Mouse (Mus musculus) lung, postnatal 4 days (tissue): ENCODE measurements at regions not wholly inside any gene's neighbourhood (a gene's known extent, or its start where the extent isn't known, plus 50 kb on each side); places are given as distances from the start of the nearest gene placed in this dataset.

ENCODE experiments used
- DNase-seq, 2 experiments: peaks; one replicate each; pipeline ENCODE4 v3.0.0; 2021

- DNase-seq = peak in 1 of 2 experiments; percentile 56
Observed at GRCm38 (mm10) chr19:36178828-36179251, 58.9 kb upstream of the Ankrd1 start.

GRCm38 (mm10) chr19:36180329-36180728 is 60.4 kb upstream of the Ankrd1 start:
- DNase-seq = no peak

GRCm38 (mm10) chr19:36181535-36181934 is 61.6 kb upstream of the Ankrd1 start:
- no peak for DNase-seq

DNA sequence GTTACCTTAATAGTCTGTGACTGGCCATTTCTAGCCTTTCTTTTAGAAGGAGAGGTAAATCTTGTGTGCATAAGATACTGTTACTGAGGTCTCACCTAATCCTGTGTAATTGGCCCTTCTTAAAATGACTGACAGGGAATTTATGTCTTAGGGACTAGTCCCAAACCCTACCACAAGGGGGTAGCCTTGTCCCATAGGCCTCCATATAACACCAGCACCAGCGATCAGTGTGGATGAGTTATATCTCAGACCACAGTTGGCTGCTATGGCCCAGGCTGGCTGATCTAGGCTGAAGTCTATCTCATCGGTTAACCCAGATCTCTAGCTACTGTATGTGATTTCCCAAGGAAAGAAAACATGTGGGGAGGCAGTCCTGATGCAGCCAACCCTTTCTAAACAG is 63.2 kb upstream of the Ankrd1 start:
- peak in 1 of 2 experiments; percentile 76 for DNase-seq

- DNase-seq = no peak
Observed at GRCm38 (mm10) chr19:36189662-36190061, 69.8 kb upstream of the Ankrd1 start.

DNA sequence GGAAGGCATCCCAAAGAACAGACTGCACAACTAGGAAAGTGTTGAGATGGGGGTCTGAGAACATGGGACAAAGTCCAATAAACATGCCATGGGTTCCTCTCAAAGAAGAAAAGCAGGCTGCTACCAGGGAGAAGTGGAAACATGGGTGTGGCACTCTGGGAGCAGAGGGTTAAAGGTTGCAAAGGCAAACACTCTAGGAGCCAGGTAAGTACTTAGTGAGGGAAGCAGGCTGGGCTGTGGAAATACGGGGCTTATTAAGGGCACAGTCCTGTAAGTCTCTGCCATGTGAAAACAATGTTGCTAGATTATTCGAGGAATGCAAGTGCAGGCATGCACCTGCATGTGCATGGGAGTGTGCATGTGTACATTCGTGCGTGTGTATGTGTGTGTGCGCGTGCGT is 71.7 kb upstream of the Ankrd1 start:
- DNase-seq = no peak

DNA sequence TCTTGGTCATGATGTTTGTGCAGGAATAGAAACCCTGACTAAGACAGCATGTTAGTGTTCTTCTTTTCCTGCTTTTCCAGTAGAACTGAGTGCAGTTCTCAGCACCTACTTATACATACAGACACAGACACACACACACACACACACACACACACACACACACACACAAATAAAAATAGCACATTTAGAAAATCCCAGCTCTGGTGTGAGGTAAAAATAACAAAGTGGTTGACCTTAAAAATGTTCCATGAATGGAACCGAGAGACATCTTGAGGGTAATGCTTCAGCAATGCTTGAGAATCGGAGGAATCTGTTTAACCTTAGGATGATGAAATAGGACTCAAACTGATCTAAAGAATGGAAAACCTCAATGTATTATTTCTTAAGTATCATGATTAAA is 84.4 kb upstream of the Ankrd1 start:
- DNase-seq = no peak

GRCm38 (mm10) chr19:36204965-36205718 is 85.2 kb upstream of the Ankrd1 start:
- DNase-seq = no peak

- peak; percentile 10 to 33 for DNase-seq
Observed at GRCm38 (mm10) chr19:36207735-36208288, 87.9 kb upstream of the Ankrd1 start.

DNA sequence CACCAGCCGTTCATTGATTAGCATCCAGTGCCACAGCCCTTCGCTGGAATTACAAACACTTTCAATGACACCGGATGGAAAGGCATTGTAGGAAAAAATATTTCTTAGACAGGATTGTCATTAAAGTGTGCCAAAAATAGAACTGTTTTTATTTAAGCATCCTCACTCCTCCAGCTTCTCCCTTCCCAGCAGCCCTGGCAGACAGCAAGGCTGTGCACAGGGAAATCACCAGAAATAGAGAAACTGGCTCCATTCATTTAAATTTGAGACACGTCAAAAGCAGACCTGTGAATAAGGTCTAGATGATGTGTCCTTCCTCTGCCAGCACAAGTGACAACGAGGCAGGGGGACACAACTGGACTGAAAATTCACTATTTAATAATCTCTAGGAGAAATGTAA is 88.5 kb upstream of the Ankrd1 start:
- DNase-seq = no peak

GRCm38 (mm10) chr19:36213461-36213860 is 93.6 kb upstream of the Ankrd1 start:
- DNase-seq = no peak

- peak; percentile 51 to 75 for DNase-seq
Observed at GRCm38 (mm10) chr19:36214188-36214968, 94.5 kb upstream of the Ankrd1 start.

DNA sequence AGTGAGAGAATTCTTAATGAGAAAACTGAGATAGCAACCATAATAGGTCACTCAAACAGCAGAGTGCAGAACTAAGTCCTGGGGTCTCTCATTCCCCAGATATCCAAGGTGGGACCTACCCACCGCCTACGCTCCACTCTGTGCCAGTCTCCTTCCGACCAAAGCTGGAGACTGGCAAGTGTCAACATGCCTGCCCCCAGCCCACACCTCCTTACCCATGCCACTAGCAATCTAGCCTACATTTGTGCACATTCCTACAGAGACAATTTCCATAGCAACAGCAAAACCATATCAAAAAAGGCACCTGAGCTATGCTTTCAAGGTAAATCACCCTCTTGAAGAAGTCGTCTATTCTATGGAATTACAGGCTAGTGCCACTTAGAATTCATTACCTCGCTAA is 97.3 kb upstream of the Ankrd1 start:
- DNase-seq = no peak

DNA sequence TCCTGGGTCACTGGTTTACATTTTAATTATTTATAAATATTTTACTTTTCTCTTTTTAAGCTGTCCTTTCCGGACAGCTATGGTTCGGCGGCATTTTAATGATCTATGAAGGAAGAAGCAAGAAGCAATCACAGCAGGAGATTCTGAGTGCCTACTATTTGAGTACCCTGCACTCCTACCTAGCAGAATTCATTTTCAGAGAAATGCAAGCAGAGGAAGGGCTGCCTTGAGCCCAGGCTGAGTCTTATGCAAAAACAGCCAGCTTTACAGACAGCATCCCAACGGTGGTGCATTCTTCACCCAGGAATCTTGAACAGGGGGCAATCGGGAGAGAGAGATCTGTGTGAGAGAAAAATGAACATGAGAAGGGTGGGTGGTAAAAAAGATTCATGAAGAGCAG is 97.7 kb upstream of the Ankrd1 start:
- DNase-seq = no peak

DNA sequence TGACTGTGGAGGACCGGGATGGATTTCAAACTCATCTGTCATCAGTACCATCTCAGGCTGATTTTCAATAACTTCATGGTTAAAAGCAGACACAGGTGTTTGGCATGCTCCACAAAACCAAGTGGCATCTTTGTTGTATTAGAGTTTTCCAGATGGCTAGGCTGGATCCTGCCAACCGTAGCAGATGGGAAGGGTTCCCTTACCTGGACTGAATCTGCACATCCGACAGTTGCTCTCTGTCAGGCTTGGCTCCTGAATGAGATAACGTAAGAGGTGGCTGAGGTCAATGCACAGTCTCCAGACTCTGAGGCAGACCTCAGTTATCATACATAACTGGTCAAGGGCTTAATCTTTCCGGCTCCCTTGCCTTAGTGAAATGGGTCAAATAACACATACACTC is 99.0 kb upstream of the Ankrd1 start:
- DNase-seq = no peak

DNA sequence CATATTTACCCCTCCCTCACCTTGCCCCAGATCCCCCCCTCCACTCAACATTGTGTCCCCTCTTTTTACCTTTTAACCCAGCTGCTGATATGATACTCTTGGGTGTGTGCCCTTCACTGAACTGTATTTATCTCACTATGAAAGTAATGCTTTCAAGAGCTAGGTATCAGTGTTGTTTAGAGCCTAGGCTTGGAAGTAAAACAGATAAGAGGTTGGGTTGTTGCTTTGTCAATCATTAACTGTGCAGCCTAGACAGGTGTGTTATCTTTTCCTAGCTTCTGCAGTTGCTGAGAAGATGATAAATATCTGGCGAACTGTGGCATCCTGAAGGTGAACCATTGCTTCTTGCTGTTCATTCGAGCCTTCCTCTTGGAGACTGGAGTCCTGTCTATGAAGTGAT is 101.2 kb upstream of the Ankrd1 start:
- no peak for DNase-seq

DNA sequence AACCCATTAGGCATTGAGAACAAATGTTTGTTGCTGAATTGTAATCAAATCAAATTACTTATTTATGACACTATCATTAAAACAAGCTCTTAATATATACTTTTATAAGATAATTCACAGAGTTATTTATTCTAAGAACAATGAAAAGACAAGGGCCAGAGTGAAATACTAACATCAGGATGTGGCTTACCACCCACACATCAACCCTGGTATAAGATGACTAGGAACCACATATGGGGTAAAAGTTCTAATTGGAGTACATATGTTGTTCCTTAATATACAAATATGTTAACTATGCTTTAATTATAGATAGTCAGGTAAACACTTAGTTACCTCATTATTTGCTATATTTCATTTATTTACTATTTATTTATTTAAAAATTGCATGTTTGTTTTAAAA is 101.7 kb upstream of the Ankrd1 start:
- DNase-seq = no peak

- no peak for DNase-seq
Observed at GRCm38 (mm10) chr19:36222198-36222597, 102.3 kb upstream of the Ankrd1 start.

- peak; percentile 19 to 51 for DNase-seq
Observed at GRCm38 (mm10) chr19:36224518-36224917, 104.6 kb upstream of the Ankrd1 start.

DNA sequence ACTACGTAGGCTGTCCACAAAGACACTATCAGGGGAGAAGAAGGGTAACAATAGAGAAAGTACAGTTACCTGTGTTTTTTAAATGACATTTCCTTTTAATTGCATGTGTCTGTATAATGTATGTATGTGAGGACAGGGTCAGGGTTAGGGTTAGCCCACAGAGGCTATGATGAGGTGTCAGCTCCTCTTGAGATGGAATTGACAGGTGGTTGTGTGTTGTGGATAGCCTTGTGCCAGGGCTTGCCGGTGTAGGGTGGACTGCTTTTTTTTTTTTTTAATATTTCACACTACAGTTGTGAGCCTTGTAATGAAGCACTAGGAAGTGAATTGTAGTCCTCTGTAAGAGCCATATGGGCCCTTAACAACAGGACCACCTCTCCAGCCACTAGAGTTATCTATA is 105.7 kb upstream of the Ankrd1 start:
- DNase-seq = no peak

DNA sequence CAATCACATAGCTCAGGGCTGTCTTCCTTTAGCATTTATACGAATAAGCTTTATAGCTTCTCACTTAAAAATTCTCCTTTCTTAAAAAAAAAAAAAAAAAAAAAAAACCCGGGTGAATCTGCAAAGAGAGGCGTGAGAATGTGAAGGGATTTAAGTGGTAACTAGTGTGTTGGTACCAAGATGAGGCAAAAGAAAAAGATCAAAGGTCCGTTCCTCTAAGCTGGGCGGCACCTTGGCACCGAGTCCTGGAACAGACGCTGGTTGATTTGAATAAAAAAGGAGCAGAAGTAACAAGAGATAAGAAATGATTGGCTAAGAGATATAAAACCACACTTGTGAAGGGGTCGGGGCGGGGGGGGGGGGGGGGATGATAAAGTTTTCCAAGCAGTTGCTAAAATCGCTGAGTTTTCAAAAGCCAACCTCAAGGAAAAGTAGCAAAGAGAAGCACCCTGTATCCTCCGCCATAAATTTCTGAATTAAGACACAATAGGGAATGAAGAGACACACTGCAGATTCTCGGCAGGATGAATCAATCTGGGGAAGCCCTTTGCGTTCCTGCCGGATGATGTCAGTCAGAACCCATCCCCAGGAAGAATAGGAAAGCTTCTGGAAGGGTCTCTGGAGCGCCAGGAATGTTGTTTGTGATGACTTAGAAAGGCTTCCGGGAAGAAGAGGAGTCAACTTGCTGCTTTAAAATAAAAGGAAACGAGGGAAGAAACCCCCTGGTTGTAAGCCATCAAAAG is 107.7 kb upstream of the Ankrd1 start:
- peak in 1 of 2 experiments; percentile 32 for DNase-seq

DNA sequence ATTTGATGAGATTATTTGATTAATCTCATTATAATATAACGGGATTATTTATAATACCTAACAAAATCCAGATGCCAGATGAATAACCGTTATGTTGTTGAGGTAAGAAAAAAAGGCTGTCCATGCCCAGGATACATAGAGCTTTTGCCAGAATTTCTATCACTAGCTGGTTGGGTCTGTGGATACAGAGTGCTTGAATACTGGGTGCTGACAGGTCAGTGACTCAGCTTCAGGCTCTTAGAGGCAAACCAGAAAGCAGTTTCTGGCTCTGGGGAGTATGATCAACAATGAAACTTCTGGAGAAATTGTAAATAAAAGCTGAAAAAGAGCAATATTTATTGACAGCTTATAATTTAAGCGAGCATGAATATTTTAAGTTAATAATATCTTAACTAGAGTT is 109.4 kb upstream of the Ankrd1 start:
- DNase-seq = no peak

DNA sequence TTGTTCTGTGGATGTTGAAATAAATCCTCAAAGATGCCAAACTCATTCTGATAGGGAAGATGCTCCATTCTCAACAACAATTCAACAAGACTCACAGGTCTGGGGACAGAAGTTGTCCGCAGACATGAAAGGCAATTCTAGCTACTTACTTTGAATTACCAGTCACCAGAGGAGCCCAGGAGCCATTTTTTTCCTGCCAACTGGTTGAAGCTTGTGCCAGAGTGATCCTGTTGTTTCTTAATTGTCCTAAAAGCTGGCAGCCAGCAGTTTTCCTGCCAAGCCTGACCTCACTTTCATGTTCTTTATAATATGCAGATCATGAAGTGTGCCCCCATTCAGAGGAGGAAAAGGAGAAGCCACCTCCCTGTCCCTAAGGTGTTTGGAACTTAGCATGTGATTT is 110.0 kb upstream of the Ankrd1 start:
- DNase-seq = no peak
